Mouse (Mus musculus) C2C12 (cell line): ENCODE measurements around the gene Efcab6. TPM values are rescaled to one million over a fixed set of nuclear protein-coding genes. Genes with fewer than 3 reads are reported as not detected.

Experiments used
- H3K27me3 ChIP-seq: one replicate; pipeline ENCODE4 v1.6.1; 2011; ENCODE audit not compliant: control insufficient read depth, insufficient read depth, insufficient read length
- H3K36me3 ChIP-seq: one replicate; pipeline ENCODE4 v1.6.1; 2011; ENCODE audit not compliant: control insufficient read depth, insufficient read depth
- H3K4me3 ChIP-seq: one replicate; pipeline ENCODE4 v1.5.1; 2011; ENCODE audit warnings: mild to moderate bottlenecking, control low read depth; ENCODE audit not compliant: poor library complexity, insufficient read depth, severe bottlenecking
- H3K79me2 ChIP-seq: one replicate; pipeline ENCODE4 v1.6.1; 2011; ENCODE audit not compliant: control insufficient read depth, insufficient read depth
- H3K79me3 ChIP-seq: one replicate; pipeline ENCODE4 v1.6.1; 2011; ENCODE audit warnings: low read depth, control low read depth
- H3ac ChIP-seq: one replicate; pipeline ENCODE3; 2011; ENCODE audit warnings: low read depth; ENCODE audit not compliant: control insufficient read depth, insufficient read length
- CEBPB ChIP-seq: IDR thresholded peaks from one replicate; pipeline ENCODE4 v1.6.1; 2011; ENCODE audit warnings: low read depth, mild to moderate bottlenecking, control low read depth, moderate library complexity
- CTCF ChIP-seq: IDR thresholded peaks from one replicate; pipeline ENCODE4 v1.5.1; 2011; ENCODE audit not compliant: control insufficient read depth, insufficient read depth, insufficient read length
- FOSL1 ChIP-seq: IDR thresholded peaks from one replicate; pipeline ENCODE4 v1.8.0; 2011; ENCODE audit warnings: mild to moderate bottlenecking, low read length; ENCODE audit not compliant: poor library complexity, insufficient read depth, severe bottlenecking
- MAX ChIP-seq: IDR thresholded peaks from one replicate; pipeline ENCODE4 v1.6.1; 2011; ENCODE audit warnings: mild to moderate bottlenecking, control low read depth
- MYOD1 ChIP-seq: IDR thresholded peaks from one replicate; pipeline ENCODE4 v1.6.1; 2011; ENCODE audit warnings: low read depth; ENCODE audit not compliant: control insufficient read depth, insufficient read length
- MYOG ChIP-seq: IDR thresholded peaks from one replicate; pipeline ENCODE4 v1.6.1; 2011; ENCODE audit not compliant: control insufficient read depth, insufficient read length; ENCODE audit errors: extremely low read depth
- USF1 ChIP-seq: IDR thresholded peaks from one replicate; pipeline ENCODE4 v1.6.1; 2011; ENCODE audit warnings: low read depth, mild to moderate bottlenecking, control low read depth, moderate library complexity
- polyA plus RNA-seq: library from polyadenylated mRNA; unstranded; fragments of >200 nt; fragmentation: generic; extraction: Trizol; gene quantifications from one replicate; pipeline ENCODE4 v1.2.1, GENCODE M21; 2012; ENCODE audit warnings: missing spikeins

Efcab6 gene
- polyA plus RNA-seq, 1 experiment, result not detected

DNA sequence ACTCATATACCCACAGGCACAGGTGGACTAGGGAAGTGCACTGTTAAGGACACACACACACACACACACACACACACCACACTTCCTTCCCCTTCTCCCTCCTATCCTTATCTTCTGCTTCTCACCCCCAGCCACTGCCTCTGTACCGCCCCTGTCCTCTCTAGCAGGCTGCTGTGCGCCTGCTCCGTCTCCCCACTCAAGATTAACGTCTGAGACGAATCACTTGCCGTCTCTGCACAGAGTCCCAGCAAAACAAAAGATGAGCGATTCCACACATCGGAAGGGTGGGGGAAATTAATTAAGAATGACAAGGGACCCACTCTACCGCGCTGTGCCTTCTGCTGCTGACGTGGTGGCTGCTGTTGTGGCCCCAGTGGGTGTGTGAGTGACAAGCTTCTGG lies 219.4 kb downstream of the Efcab6 start:
- Histone ChIP-seq H3K36me3 (no peaks in the 10 kb centered on the region), H3K79me2 (no peaks in the 10 kb centered on the region), H3K79me3 (no peaks in the 10 kb centered on the region), H3ac (no peak overlapping the region), H3K4me3 (no peak overlapping the region), H3K27me3 (peaks cover 61% of the 10 kb centered on the region)
- TF ChIP-seq FOSL1, result no peak
- TF ChIP-seq MAX, result no peak
- no peak for TF ChIP-seq MYOD1
- TF ChIP-seq USF1, result no peak
- no peak for TF ChIP-seq MYOG
- TF ChIP-seq CEBPB, result no peak
- TF ChIP-seq CTCF, result no peak

DNA sequence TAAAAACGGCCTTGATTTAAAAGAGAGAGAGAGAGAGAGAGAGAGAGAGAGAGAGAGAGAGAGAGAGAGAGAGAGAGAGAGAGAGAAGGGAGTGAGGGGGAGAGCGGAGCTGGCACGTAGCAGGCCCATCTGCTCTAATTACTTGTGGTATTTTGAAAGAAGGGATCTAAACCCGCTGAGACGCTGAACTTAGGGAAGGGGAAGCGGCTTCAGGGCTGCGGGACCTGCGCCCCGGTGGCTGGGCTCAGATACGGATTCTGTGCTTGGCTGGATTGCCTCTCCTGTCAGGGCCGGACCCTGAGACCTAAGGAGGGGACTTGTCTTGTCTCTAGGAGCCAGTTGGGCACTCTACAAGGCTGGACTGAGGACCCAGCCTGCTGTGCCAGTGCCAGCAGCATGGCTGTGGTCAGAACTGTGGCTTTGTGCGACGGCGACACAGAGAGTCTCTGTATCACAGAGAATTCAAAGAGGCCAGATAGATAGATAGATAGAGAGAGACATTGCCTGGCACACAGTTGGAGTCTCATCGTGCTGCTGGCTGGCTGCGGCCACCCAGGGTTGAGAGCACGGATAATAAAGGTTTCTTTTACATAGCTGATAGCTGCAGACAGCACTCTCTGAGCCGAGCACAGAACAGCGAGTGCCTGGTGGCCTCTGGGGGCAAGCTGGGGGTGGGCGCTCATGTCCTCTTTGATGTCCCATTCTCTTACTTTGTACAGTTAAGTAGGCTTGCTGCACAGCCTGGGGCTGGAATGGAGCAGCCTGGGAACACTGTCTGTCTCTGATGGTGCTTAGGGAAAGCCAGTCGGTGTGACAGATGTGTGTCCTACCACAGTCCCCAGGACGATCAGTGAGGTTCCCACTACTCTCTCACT lies 222.0 kb downstream of the Efcab6 start:
- H3K27me3 ChIP-seq, result peaks cover 61% of the 10 kb centered on the region

DNA sequence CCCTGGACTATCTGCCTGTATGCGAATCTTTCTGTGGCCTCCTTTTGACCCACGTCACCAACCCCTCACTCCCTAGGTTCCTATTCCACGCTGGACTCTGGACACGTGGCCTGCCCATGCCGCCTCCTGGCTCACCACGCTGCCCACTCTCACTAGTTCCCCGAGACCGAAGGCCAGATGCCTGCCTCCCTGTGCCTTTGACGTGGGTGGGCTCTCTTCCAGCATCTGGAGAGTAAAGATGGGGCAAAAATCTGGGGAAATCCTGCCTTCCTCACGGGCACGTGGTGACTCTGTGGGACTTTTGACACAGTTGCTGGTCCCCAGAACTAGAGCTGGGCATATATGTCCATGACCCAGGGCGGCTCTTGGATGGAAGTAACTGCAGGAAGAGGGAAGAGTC lies 222.8 kb downstream of the Efcab6 start:
- H3K27me3 ChIP-seq, result peaks cover 61% of the 10 kb centered on the region
- no peaks in the 10 kb centered on the region for H3K36me3 ChIP-seq
- no peaks in the 10 kb centered on the region for H3K79me2 ChIP-seq
- no peak overlapping the region for H3ac ChIP-seq
- no peak for TF ChIP-seq USF1
- TF ChIP-seq MYOG, result no peak
- no peak for TF ChIP-seq MAX
- TF ChIP-seq FOSL1, result no peak
- no peak for TF ChIP-seq CTCF
- TF ChIP-seq MYOD1, result no peak
- no peak for TF ChIP-seq CEBPB
- no peaks in the 10 kb centered on the region for H3K79me3 ChIP-seq
- no peak overlapping the region for H3K4me3 ChIP-seq

More for the DNA sequence above, 222.0 kb downstream of the Efcab6 start:
- TF ChIP-seq CTCF (no peak), MAX (no peak), FOSL1 (no peak), USF1 (no peak), MYOG (no peak), MYOD1 (no peak), CEBPB (no peak)
- no peaks in the 10 kb centered on the region for H3K79me3 ChIP-seq
- H3K36me3 ChIP-seq, result no peaks in the 10 kb centered on the region
- no peak overlapping the region for H3K4me3 ChIP-seq
- no peak overlapping the region for H3ac ChIP-seq
- no peaks in the 10 kb centered on the region for H3K79me2 ChIP-seq

DNA sequence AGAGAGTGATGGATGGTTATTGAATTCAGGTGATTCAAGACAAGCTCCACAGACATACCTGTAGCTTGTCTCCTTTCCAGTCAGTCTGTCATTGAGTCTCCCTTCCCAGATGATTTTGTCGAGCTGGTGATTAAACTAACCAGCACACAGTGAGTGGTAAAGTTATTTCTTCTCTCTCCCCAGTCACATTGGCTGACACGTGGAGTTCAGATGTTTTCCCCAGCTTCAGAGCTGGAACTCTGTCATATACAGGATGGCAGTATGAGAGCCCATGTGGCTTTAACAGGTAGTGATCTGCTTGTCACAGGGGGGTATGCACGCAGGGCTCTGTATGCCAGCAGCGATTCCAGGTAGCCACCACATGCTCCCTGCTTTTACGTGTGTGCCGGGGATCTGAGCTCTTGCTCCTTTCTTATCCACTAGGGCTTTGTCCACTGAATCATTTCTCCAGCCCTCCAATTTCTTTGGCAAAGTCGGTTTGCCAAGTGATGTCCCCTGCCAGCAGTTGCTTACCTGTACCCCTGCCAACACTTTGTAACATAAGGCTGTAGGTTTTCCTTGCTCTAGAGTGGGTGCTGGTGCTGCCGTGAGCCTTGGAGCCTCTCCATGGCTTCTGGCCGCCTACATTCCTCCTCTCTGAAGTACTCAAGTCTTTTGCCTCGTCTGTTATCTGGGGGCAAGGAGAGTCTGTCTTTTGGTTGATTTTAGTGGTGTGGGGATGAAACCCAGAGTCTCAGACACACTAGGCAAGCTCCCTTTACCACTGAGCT lies 224.0 kb downstream of the Efcab6 start:
- Histone ChIP-seq H3K79me3 (no peaks in the 10 kb centered on the region), H3K27me3 (peaks cover 61% of the 10 kb centered on the region), H3K36me3 (no peaks in the 10 kb centered on the region), H3ac (no peak overlapping the region), H3K79me2 (no peaks in the 10 kb centered on the region), H3K4me3 (no peak overlapping the region)
- no peak for TF ChIP-seq USF1
- no peak for TF ChIP-seq MAX
- no peak for TF ChIP-seq FOSL1
- no peak for TF ChIP-seq CTCF
- no peak for TF ChIP-seq CEBPB
- TF ChIP-seq MYOD1, result no peak
- TF ChIP-seq MYOG, result no peak

DNA sequence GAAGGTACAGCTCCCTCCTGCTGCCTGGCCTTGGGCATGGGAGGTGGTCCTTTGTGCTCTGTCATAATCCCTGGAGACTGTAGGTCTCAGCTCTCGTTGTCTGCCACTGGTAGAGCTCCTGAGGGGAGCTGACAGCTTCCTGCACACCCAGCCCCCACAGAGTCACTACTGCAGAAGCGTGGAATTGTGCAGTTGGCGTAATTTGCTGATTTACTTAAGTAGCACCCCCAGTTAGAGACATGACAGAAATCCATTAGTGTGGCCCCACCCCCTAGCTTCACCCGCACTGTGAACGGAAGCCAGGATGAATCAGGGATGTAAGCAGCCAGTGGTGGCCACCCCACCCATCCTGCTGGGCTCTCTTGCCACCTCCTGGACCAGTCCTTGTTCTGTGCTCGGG lies 232.9 kb downstream of the Efcab6 start:
- no peaks in the 10 kb centered on the region for H3K79me3 ChIP-seq
- H3K27me3 ChIP-seq, result peaks cover 7% of the 10 kb centered on the region
- H3K36me3 ChIP-seq, result no peaks in the 10 kb centered on the region
- no peak overlapping the region for H3K4me3 ChIP-seq
- TF ChIP-seq MYOG (no peak), USF1 (no peak), CTCF (no peak), FOSL1 (no peak), MYOD1 (no peak), CEBPB (no peak), MAX (no peak)
- no peaks in the 10 kb centered on the region for H3K79me2 ChIP-seq
- no peak overlapping the region for H3ac ChIP-seq
